Mouse (Mus musculus): ENCODE data around the gene 4930578C19Rik. TPM values are rescaled to one million over a fixed set of nuclear protein-coding genes. Genes with fewer than 3 reads are reported as not detected.
"Not testable (repeated sequence)": the region's sequence is repeated elsewhere in the genome, so short reads cannot be mapped to it uniquely, and the experiment has no call there.

4930578C19Rik gene
- polyA plus RNA-seq, 1 experiment from 2014 or later = 0.21 TPM

- no peaks in the 10 kb centered on the region for H3K27me3 ChIP-seq (ENCODE audit: insufficient read depth, poor library complexity, severe bottlenecking)
- no peaks in the 10 kb centered on the region for H3K36me3 ChIP-seq
- H3K4me1 ChIP-seq (replicated peaks) = no peaks in the 10 kb centered on the region
- no peak overlapping the region for H3K27ac ChIP-seq
- H3K9me3 ChIP-seq = no peaks in the 10 kb centered on the region
- no peak overlapping the region for H3K4me3 ChIP-seq
- WGBS = 96% methylated on average over 2 of the region's 2 CpGs
- no peak for DNase-seq (ENCODE audit: low spot score)
These were observed 64.5 kb downstream of the 4930578C19Rik start for GRCm38 (mm10) chrX:18396700-18397099.

- not testable (repeated sequence) for H3K4me3 ChIP-seq; H3K9me3 ChIP-seq; DNase-seq (ENCODE audit: low spot score); H3K4me1 ChIP-seq (replicated peaks); H3K27me3 ChIP-seq (ENCODE audit: insufficient read depth, poor library complexity, severe bottlenecking); H3K36me3 ChIP-seq; H3K27ac ChIP-seq
- 76% methylated on average over 5 of the region's 5 CpGs for WGBS
These were observed 77.0 kb downstream of the 4930578C19Rik start for GRCm38 (mm10) chrX:18384181-18384580.
